Mouse (Mus musculus): Measurements from ENCODE around the gene Dnajc12.
"Not testable (repeated sequence)": the region's sequence is repeated elsewhere in the genome, so short reads cannot be mapped to it uniquely, and the experiment has no call there.

Gene Dnajc12

GRCm38 (mm10) chr10:63429785-63430305, 47.6 kb downstream of the Dnajc12 start, which contains the start of gene Ctnna3:
TSS of gene Ctnna3 (plus strand) at chr10:63430098.
- in situ Hi-C loops (cut with MseI, MboI), result no loop called here

- in situ Hi-C loops (cut with MseI, MboI), result no loop called here
These were observed 49.0 kb downstream of the Dnajc12 start for GRCm38 (mm10) chr10:63431221-63431736.

DNA sequence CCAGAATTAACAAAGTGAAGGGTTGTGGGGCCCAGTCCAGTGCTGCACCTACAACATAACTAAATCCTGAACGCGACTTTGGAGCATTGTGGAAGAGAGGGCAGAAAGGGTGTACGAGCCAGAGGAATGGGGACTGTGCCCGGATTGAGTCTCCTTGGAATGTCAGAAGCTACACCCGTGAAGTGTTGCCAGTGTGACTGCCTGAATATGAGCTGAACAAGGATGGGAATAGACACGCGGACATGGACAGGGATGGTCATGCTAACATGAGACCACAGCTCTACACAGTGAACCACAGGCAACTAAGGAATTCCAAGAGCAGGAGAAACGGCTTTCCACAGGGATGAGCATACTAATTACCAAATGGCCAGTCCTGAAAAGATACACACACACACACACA, 49.9 kb downstream of the Dnajc12 start:
- in situ Hi-C loops (cut with MseI, MboI), result no loop called here

GRCm38 (mm10) chr10:63432887-63433286, 50.6 kb downstream of the Dnajc12 start:
- in situ Hi-C loops (cut with MseI, MboI), result no loop called here

DNA sequence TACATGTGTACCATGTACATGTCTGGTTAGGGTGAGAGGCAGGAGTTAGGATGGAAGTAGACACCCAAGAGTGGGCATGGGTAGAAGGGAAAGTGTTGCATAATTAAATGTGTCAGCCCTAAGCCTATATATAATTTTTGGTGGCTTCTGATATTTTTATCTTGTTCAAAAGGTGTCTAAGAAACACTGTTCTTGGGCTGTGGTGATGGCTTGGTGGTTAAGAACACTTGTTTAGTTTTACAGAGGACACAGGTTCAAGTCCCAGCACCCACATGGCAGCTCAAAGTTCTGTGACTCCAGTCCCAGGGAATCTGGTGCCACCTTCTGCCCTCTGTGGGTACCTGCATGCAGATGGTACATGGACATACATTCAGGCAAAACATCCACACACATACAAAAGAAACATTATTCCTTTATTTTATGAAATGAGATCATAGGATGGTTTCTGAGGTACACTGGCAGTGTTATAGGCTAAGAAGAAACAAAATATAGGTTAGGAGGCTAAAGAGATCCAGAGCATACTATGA, 56.6 kb downstream of the Dnajc12 start:
- in situ Hi-C loops (cut with MseI, MboI), result no loop called here

DNA sequence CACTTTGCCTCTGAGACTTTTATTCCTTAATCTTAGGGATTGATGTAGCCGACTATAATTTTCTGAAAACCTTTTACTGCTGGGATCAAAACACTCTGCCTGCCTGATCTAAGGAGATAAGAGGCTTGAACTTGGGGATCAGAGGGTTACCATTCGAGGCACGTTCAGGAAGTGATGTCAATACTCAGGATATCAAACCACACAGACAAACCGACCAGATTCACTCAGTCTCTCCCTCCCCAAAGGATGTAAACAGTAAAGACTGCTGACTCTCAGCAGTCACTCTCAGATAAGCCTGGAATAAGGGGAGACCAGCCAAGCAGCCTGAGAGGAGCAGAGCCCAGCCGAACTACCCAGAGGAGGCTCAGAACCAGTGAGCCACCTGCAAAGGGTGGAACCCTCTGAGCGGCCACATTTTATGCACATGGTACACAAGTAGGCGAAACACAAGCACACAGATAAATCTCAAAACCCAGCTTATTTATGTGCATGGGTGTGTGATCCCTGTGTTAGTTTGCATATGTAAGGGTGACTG, 57.5 kb downstream of the Dnajc12 start:
- in situ Hi-C loops (cut with MseI, MboI), result no loop called here

DNA sequence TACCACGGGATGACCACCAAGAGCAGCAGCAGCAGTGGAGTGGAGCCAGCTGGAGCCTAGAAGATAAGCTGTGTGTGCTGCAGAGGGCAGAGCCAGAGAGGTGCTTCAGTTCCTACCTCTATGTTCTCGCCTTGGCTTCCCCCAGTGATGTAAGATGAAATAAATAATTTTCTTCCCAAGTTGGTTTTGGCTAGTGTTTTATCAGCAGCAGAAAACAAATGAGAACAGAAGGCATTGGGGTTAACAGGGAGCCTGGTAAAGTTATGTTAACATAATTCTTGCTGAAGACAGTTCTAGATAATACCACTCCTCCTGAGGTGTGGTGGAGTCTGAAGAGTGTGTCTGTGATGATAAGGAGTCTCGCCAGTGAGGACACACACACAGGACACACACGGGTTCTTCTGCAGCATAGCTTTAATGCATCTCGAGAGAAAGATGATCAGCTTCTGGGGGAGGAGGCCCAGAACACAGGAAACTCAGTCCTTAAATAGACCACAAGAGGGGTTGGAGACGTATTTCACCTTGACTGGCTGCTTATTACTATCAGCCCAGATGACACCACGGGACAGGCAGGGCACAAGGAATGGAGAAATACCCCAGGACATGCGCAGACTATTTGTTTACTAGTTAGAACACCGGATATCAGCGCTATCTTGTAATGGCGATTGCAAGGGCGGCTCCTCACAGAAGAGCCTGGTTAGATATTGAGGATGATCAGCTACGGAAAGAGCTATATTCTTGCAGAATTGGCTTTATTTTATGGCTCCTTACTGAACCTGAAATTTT, 62.6 kb downstream of the Dnajc12 start:
- in situ Hi-C loops (cut with MseI, MboI), result not testable (repeated sequence)

- in situ Hi-C loops (cut with MseI, MboI), result no loop called here
These were observed 71.7 kb downstream of the Dnajc12 start for GRCm38 (mm10) chr10:63453926-63454325.

GRCm38 (mm10) chr10:63455110-63455878, 73.1 kb downstream of the Dnajc12 start:
- in situ Hi-C loops (cut with MseI, MboI), result no loop called here

DNA sequence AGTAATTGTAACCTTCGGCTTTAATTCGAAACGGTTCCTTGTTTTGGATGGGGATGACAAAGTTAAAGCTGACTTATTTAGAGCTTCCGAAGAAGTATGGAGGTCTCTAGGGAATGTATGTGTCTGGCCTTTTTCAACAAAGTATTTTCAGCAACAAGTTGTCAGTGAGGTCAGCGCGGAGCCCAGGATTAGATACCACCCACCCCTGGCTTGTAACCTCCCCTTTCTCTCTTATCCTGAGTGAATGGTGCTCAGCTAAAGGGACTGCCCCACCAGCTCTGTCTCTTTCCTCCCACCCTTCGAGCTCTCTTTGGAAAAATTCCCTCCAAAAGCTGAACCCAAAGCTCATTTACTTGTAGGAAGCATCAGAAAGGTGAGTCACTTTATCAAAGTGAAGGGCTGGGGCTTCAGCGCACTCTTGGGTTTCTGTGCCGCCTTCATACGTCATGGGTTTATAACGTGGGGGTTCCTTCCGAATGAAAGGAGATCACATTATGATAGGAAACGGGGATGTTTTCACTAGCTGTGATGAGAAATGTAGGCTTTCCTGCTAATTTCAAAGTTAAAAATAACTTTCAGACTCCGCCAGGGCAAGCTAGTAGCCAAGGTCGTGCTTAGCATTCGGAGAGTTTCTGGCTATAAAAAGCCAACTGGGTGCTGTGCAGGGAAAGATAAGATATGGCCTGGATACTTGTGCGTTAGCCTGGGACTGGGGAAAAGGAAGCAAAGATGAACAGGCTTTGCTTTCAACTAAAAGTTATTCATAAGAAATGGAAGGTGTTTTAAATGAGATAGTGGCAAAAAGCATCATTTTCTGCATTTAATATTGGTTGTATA, 75.3 kb downstream of the Dnajc12 start:
- in situ Hi-C loops (cut with MseI, MboI), result no loop called here
